Mouse (Mus musculus) CH12.LX (cell line): Measurements from ENCODE around the gene Pfdn6.
A peak's percentile ranks its signal among the peaks of the same experiment; 100 is the strongest.

Experiments used
- CHD2 ChIP-seq: IDR thresholded peaks from 2 replicates; pipeline ENCODE4 v1.6.1; 2011; ENCODE audit warnings: low read length, improper control_type of control experiment
- CTCF ChIP-seq, 2 experiments: IDR thresholded peaks in 1 of 2; conservative IDR thresholded peaks in 1 of 2; 2 replicates each; pipeline ENCODE4 v1.5.1; 2011 to 2012; ENCODE audit warnings: low read depth in 2 of 2, low read length in 2 of 2, improper control_type of control experiment in 1 of 2, inconsistent platforms in 1 of 2, mild to moderate bottlenecking in 1 of 2, moderate library complexity in 1 of 2
- EP300 ChIP-seq: IDR thresholded peaks from 2 replicates; pipeline ENCODE4 v1.6.1; 2011; ENCODE audit warnings: low read length, improper control_type of control experiment
- HCFC1 ChIP-seq: IDR thresholded peaks from 2 replicates; pipeline ENCODE4 v1.6.1; 2012; ENCODE audit warnings: low read depth, mild to moderate bottlenecking, inconsistent platforms, low read length, improper control_type of control experiment
- JUND ChIP-seq: conservative IDR thresholded peaks from 2 replicates; pipeline ENCODE4 v1.6.1; 2011; ENCODE audit warnings: low read depth, low read length, improper control_type of control experiment
- MAX ChIP-seq: IDR thresholded peaks from 2 replicates; pipeline ENCODE4 v1.6.1; 2011; ENCODE audit warnings: low read length, improper control_type of control experiment
- MAZ ChIP-seq: IDR thresholded peaks from 2 replicates; pipeline ENCODE4 v1.6.1; 2012; ENCODE audit warnings: low read depth, mild to moderate bottlenecking, inconsistent platforms, low read length, improper control_type of control experiment, moderate library complexity
- POLR2A ChIP-seq: IDR thresholded peaks from 2 replicates; pipeline ENCODE4 v1.6.1; 2011; ENCODE audit warnings: low read depth, mild to moderate bottlenecking, improper control_type of control experiment, low read length
- RCOR1 ChIP-seq: conservative IDR thresholded peaks from 2 replicates; pipeline ENCODE4 v1.6.1; 2012; ENCODE audit warnings: low read depth, mild to moderate bottlenecking, inconsistent platforms, low read length, improper control_type of control experiment
- TBP ChIP-seq: conservative IDR thresholded peaks from 2 replicates; pipeline ENCODE4 v1.6.1; 2011; ENCODE audit warnings: low read depth, low read length, improper control_type of control experiment
- ZNF384 ChIP-seq: IDR thresholded peaks from 2 replicates; pipeline ENCODE4 v1.6.1; 2012; ENCODE audit warnings: low read depth, low read length, improper control_type of control experiment, inconsistent platforms

DNA sequence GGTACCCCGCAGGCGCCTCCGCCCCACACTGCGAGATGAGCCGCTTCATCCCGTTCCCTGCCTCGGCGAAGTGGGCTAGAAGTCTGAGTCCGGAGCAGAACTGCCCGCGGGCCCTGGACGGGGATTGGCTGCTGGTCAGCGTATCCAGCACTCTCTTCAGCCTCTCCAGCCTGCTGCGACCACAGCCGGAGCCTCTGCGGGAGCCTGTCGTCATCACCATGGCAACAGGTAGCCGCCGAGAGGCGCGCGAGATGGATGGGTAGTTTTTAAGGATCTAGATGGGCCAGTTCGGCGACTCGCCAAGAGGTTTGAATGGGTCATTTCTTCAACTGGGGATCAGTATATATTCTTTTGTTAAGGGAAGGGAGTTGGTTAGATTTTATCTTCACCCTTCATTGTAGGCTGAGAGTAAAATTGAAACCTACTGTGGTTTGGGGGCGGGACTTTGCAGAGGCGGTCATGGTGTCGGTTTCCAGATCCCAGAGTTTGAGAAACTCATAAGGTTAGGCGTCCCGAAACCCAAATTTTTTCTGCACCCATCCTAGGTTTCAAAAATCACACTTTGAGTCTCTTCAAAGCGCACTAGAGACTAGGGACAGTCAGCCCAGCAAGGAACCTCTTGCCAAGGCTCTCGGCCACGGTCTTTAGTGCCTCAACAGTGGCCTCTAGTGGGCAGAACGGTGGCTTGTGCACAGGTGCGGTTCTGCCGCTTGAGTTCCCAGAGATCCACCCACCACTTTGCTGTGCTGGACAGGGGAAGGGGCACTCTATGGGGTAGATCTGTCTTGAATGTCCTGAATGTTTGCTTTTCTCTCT is 19.7 kb downstream of the Pfdn6 start:
- no peak for TF ChIP-seq MAZ
- peak; percentile 36; the same call in 1 of the 2 replicates for TF ChIP-seq RCOR1
- peak; percentile 60 to 86 for TF ChIP-seq CTCF (conservative IDR thresholded peaks at IDR 0.05 in 1 of 2, IDR thresholded peaks at IDR 0.05 in 1 of 2; ENCODE audit: low read depth in 2 of 2, low read length in 2 of 2)
- TF ChIP-seq POLR2A = no peak; the same call in 1 of the 2 replicates
- TF ChIP-seq HCFC1 = no peak
- TF ChIP-seq TBP = no peak
- TF ChIP-seq EP300 = no peak; the same call in none of the 2 replicates
- no peak for TF ChIP-seq CHD2
- peak; percentile 65 for TF ChIP-seq JUND
- peak; percentile 30; the same call in 1 of the 2 replicates for TF ChIP-seq MAX
- TF ChIP-seq ZNF384 = no peak
